ENCODE assay signal across 15 mouse cellular contexts in the genomic region with DNA sequence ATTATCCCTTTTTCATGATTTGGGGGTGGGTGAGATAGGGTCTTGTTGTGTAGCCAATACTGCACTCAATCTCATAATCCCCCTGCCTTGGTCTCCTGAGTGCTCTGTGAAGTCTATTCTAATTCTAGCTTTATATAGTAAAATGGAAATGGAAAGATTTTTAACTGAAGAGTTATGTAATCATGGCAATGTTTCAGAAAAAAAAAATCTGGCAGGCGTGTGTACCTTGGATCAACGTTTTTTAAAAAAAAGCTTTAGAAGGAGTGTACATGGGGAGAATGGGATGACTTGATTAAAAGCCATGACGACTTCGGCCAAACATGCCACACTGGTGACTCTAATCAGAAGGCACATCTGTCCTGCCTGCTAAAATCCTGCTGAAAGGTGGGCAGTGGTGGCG.
"Had no signal": no experiment of that assay in that cellular context is flagged by ENCODE, and none has a peak within 500 bp of the region (broad histone marks: within the 10 kb centered on the region; RNA-seq: fewer than 3 reads in every experiment).

No protein-coding gene starts in this region.

- ATAC-seq: liver, postnatal 0 days; lung, postnatal 0 days; midbrain, embryonic 16.5 days had no signal

- DNase-seq: liver, postnatal 0 days; lung, adult 2 months; lung, postnatal 14 days; lung, postnatal 4 days; midbrain, embryonic 14.5 days; retina, postnatal 1 day; right cerebral cortex, adult 18-20 months; right cerebral cortex, postnatal 25 days; right cerebral cortex, postnatal 4 days; spleen, adult 18-20 months; thymus, adult 2 months; thymus, postnatal 25 days; thymus, postnatal 4 days had no signal
